Mouse (Mus musculus) CH12.LX (cell line): ENCODE results near the gene Fosl2. TPM values are rescaled to one million over a fixed set of nuclear protein-coding genes. Genes with fewer than 3 reads are reported as not detected.
"Not testable (repeated sequence)": the region's sequence is repeated elsewhere in the genome, so short reads cannot be mapped to it uniquely, and the experiment has no call there.

ENCODE experiments used
- DNase-seq: peaks from one replicate; pipeline ENCODE4 v3.0.0-alpha.2; 2013; ENCODE audit errors: extremely low read depth
- H3K27ac ChIP-seq: 2 replicates; pipeline ENCODE4 v1.5.1; 2012; ENCODE audit warnings: low read depth, mild to moderate bottlenecking, control low read depth, moderate library complexity; ENCODE audit not compliant: insufficient read depth
- H3K27me3 ChIP-seq: replicated peaks from 2 replicates; pipeline ENCODE3; 2012; ENCODE audit warnings: inconsistent platforms
- H3K36me3 ChIP-seq, 2 experiments: replicated peaks in 1 of 2; 2 replicates each; pipeline versions ENCODE3 to v1.6.1; 2012; ENCODE audit warnings: inconsistent platforms in 1 of 2, low read length in 1 of 2, mild to moderate bottlenecking in 1 of 2, mixed read lengths in 1 of 2, moderate library complexity in 1 of 2; ENCODE audit not compliant: control insufficient read depth in 1 of 2, insufficient read depth in 1 of 2
- H3K4me1 ChIP-seq, 2 experiments: 2 replicates each; pipeline ENCODE4 v1.6.1; 2012; ENCODE audit warnings: inconsistent platforms in 1 of 2, moderate library complexity in 1 of 2; ENCODE audit not compliant: insufficient read depth in 2 of 2, control insufficient read depth in 1 of 2
- H3K4me2 ChIP-seq: 2 replicates; pipeline ENCODE4 v1.6.1; 2012; ENCODE audit warnings: low read depth, mild to moderate bottlenecking, control low read depth; ENCODE audit not compliant: poor library complexity, insufficient read depth, severe bottlenecking
- H3K4me3 ChIP-seq, 3 experiments: fragments of 150-350 bp in 1 of 3; sonication (generic) in 1 of 3; replicated peaks in 1 of 3; 2 replicates each; pipeline versions ENCODE3 to v1.5.1; 2011 to 2012; ENCODE audit warnings: low read depth in 2 of 3, low read length in 2 of 3, mild to moderate bottlenecking in 2 of 3, moderate library complexity in 2 of 3, control low read depth in 1 of 3, improper control_type of control experiment in 1 of 3, inconsistent platforms in 1 of 3, mixed read lengths in 1 of 3; ENCODE audit not compliant: poor library complexity in 1 of 3
- H3K79me2 ChIP-seq: replicated peaks from 2 replicates; pipeline ENCODE4 v1.6.1; 2012; ENCODE audit warnings: mild to moderate bottlenecking, moderate library complexity; ENCODE audit not compliant: control insufficient read depth, poor library complexity, insufficient read depth, severe bottlenecking; ENCODE audit errors: extremely low read depth
- H3K9ac ChIP-seq: 2 replicates; pipeline ENCODE4 v1.6.1; 2012; ENCODE audit warnings: low read depth, mild to moderate bottlenecking, control low read depth, moderate library complexity; ENCODE audit not compliant: insufficient read depth
- H3K9me3 ChIP-seq: replicated peaks from 2 replicates; pipeline ENCODE3; 2012; ENCODE audit warnings: low read length, inconsistent platforms, mixed read lengths
- BHLHE40 ChIP-seq: IDR thresholded peaks from 2 replicates; pipeline ENCODE4 v1.6.1; 2011; ENCODE audit warnings: mild to moderate bottlenecking, low read depth, low read length, improper control_type of control experiment
- ELF1 ChIP-seq: IDR thresholded peaks from 2 replicates; pipeline ENCODE4 v1.6.1; 2014; ENCODE audit warnings: low read depth, mild to moderate bottlenecking, inconsistent platforms, low read length, improper control_type of control experiment
- EP300 ChIP-seq: IDR thresholded peaks from 2 replicates; pipeline ENCODE4 v1.6.1; 2011; ENCODE audit warnings: low read length, improper control_type of control experiment
- HCFC1 ChIP-seq: IDR thresholded peaks from 2 replicates; pipeline ENCODE4 v1.6.1; 2012; ENCODE audit warnings: low read depth, mild to moderate bottlenecking, inconsistent platforms, low read length, improper control_type of control experiment
- IRF4 ChIP-seq: IDR thresholded peaks from 2 replicates; pipeline ENCODE4 v1.6.1; 2014; ENCODE audit warnings: low read depth, mild to moderate bottlenecking, inconsistent platforms, low read length, improper control_type of control experiment
- JUN ChIP-seq: IDR thresholded peaks from 2 replicates; pipeline ENCODE4 v1.6.1; 2011; ENCODE audit warnings: low read depth, mild to moderate bottlenecking, low read length, improper control_type of control experiment, moderate library complexity; ENCODE audit not compliant: insufficient read depth
- KAT2A ChIP-seq: IDR thresholded peaks from 2 replicates; pipeline ENCODE4 v1.6.1; 2012; ENCODE audit warnings: low read length, improper control_type of control experiment, inconsistent platforms; ENCODE audit not compliant: insufficient replicate concordance
- MAFK ChIP-seq: IDR thresholded peaks from 2 replicates; pipeline ENCODE4 v1.6.1; 2011; ENCODE audit warnings: low read length, improper control_type of control experiment; ENCODE audit not compliant: insufficient replicate concordance
- MXI1 ChIP-seq: IDR thresholded peaks from 2 replicates; pipeline ENCODE4 v1.6.1; 2011; ENCODE audit warnings: mild to moderate bottlenecking, low read depth, low read length, improper control_type of control experiment
- MYC ChIP-seq: IDR thresholded peaks from 2 replicates; pipeline ENCODE4 v1.6.1; 2011; ENCODE audit warnings: low read depth, mild to moderate bottlenecking, improper control_type of control experiment, low read length
- NELFE ChIP-seq: IDR thresholded peaks from 2 replicates; pipeline ENCODE4 v1.6.1; 2011; ENCODE audit warnings: low read depth, low read length, improper control_type of control experiment
- NRF1 ChIP-seq: IDR thresholded peaks from 2 replicates; pipeline ENCODE4 v1.6.1; 2014; ENCODE audit warnings: low read depth, mild to moderate bottlenecking, inconsistent platforms, low read length, improper control_type of control experiment, moderate library complexity
- POLR2A ChIP-seq: IDR thresholded peaks from 2 replicates; pipeline ENCODE4 v1.6.1; 2011; ENCODE audit warnings: low read depth, mild to moderate bottlenecking, improper control_type of control experiment, low read length
- RAD21 ChIP-seq: IDR thresholded peaks from 2 replicates; pipeline ENCODE4 v1.6.1; 2011; ENCODE audit warnings: low read depth, mild to moderate bottlenecking, low read length, improper control_type of control experiment, moderate library complexity
- RCOR1 ChIP-seq: conservative IDR thresholded peaks from 2 replicates; pipeline ENCODE4 v1.6.1; 2012; ENCODE audit warnings: low read depth, mild to moderate bottlenecking, inconsistent platforms, low read length, improper control_type of control experiment
- TBP ChIP-seq: conservative IDR thresholded peaks from 2 replicates; pipeline ENCODE4 v1.6.1; 2011; ENCODE audit warnings: low read depth, low read length, improper control_type of control experiment
- TCF12 ChIP-seq: IDR thresholded peaks from 2 replicates; pipeline ENCODE4 v1.6.1; 2014; ENCODE audit warnings: low read depth, mild to moderate bottlenecking, inconsistent platforms, low read length, improper control_type of control experiment
- USF1 ChIP-seq: IDR thresholded peaks from 2 replicates; pipeline ENCODE4 v1.6.1; 2014; ENCODE audit warnings: low read depth, mild to moderate bottlenecking, inconsistent platforms, low read length, improper control_type of control experiment
- USF2 ChIP-seq: conservative IDR thresholded peaks from 2 replicates; pipeline ENCODE4 v1.6.1; 2011; ENCODE audit warnings: low read depth, low read length, improper control_type of control experiment
- ZC3H11A ChIP-seq: IDR thresholded peaks from 2 replicates; pipeline ENCODE4 v1.6.1; 2012; ENCODE audit warnings: low read depth, mild to moderate bottlenecking, inconsistent platforms, low read length, improper control_type of control experiment
- ZMIZ1 ChIP-seq: IDR thresholded peaks from 2 replicates; pipeline ENCODE4 v1.6.1; 2012; ENCODE audit warnings: low read depth, mild to moderate bottlenecking, inconsistent platforms, low read length, improper control_type of control experiment
- dilution Hi-C: fragments of 300-500 bp; cut with MboI; formaldehyde crosslinking; loops from 2 replicates; pipeline ENCODE4 v1.14.3; 2020; ENCODE audit warnings: low sequenced_read_pairs; ENCODE audit not compliant: extremely low pct_unique_long_range_greater_than_20kb, extremely low pct_ligation_motif_present
- in situ Hi-C: fragments of 300-500 bp; cut with MboI; formaldehyde crosslinking; loops from 3 replicates; pipeline ENCODE4 v1.14.3; 2019; ENCODE audit warnings: low sequenced_read_pairs, low pct_ligation_motif_present, low pct_unique_long_range_greater_than_20kb, mixed read lengths
- polyA plus RNA-seq: library from polyadenylated mRNA; unstranded; fragments of >175 nt; gene quantifications from 2 replicates; pipeline ENCODE4 v1.2.1, GENCODE M21; 2012; ENCODE audit warnings: low read depth; ENCODE audit not compliant: insufficient read length
- total RNA-seq, 2 experiments: library from RNA; depleted of rRNA; stranded (reverse); fragments of 300-350 nt in 1 of 2; fragments of >200 nt in 1 of 2; gene quantifications; 2 replicates each; pipeline ENCODE4 v1.2.3; 2012 to 2014

Gene Fosl2
- total and polyA plus RNA-seq, 3 experiments = 0.23 to 0.91 (median 0.59) TPM

GRCm38 (mm10) chr5:32176800-32177199 lies 41.2 kb downstream of the Fosl2 start:
- Histone ChIP-seq H3K9ac (no peak overlapping the region), H3K9me3 (no peaks in the 10 kb centered on the region), H3K27me3 (no peaks in the 10 kb centered on the region), H3K4me3 (no peak overlapping the region), H3K27ac (no peak overlapping the region), H3K4me1 (peaks cover 0 to 4% of the 10 kb centered on the region in 2 experiments; a peak in 1 of 4 replicates), H3K79me2 (no peaks in the 10 kb centered on the region), H3K4me2 (no peak overlapping the region), H3K36me3 (no peaks in the 10 kb centered on the region)
- dilution Hi-C loops (no loop called here), in situ Hi-C loops (no loop called here)
- TF ChIP-seq JUN (no peak), USF1 (no peak), POLR2A (no peak), RAD21 (no peak), TBP (no peak), KAT2A (no peak), ZC3H11A (no peak), NELFE (no peak), IRF4 (no peak), USF2 (no peak), MAFK (no peak), HCFC1 (no peak), NRF1 (no peak), TCF12 (no peak), ZMIZ1 (no peak), MYC (no peak), EP300 (no peak), RCOR1 (no peak), ELF1 (no peak), MXI1 (no peak)
- no peak for DNase-seq

DNA sequence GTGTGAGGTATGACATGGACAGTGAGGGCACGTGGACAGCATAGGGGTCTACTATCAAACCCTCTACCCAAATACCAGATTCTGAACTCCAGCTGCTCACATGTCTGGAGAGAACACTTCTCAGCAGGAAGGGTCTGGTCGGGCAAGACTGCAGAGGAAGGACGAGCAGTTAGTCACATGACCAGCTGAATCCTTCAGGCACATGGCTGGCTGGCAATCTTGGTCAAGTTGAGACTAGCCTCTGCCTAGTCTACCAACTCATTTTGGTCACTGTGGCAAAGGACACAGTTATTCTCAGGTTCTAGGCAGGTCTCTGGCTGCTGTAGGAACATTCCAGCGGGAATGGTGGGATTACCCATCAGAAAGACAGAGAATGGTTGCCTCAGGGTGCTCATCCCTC lies 42.1 kb downstream of the Fosl2 start:
- H3K9ac ChIP-seq = no peak overlapping the region
- no peak for DNase-seq
- H3K4me2 ChIP-seq = no peak overlapping the region
- no peak overlapping the region for H3K4me3 ChIP-seq
- no peaks in the 10 kb centered on the region for H3K27me3 ChIP-seq
- H3K4me1 ChIP-seq = peaks cover 0 to 4% of the 10 kb centered on the region in 2 experiments; a peak in 1 of 4 replicates
- H3K27ac ChIP-seq = no peak overlapping the region
- TF ChIP-seq HCFC1 (no peak), BHLHE40 (0 out of 2 replicates have a peak, but pooled peaks have one; percentile 13), USF1 (peak; percentile 24; the same call in 1 of the 2 replicates)
- no peaks in the 10 kb centered on the region for H3K79me2 ChIP-seq
- H3K36me3 ChIP-seq = no peaks in the 10 kb centered on the region
- dilution Hi-C loops = no loop called here
- in situ Hi-C loops = no loop called here
- H3K9me3 ChIP-seq = no peaks in the 10 kb centered on the region

- H3K79me2 ChIP-seq, in situ Hi-C loops, H3K4me3 ChIP-seq, H3K4me1 ChIP-seq, DNase-seq, H3K36me3 ChIP-seq, H3K4me2 ChIP-seq, H3K27me3 ChIP-seq, H3K9ac ChIP-seq, dilution Hi-C loops, H3K27ac ChIP-seq, H3K9me3 ChIP-seq: not testable (repeated sequence)
Observed at GRCm38 (mm10) chr5:32178720-32179119, 43.1 kb downstream of the Fosl2 start.
